Mouse (Mus musculus) midbrain, embryonic 10.5 days (tissue): ENCODE results near the gene Rps26. TPM values are rescaled to one million over a fixed set of nuclear protein-coding genes. Genes with fewer than 3 reads are reported as not detected.

ENCODE experiments used
- DNase-seq: peaks from one replicate; pipeline ENCODE4 v3.0.0-alpha.2; 2017; ENCODE audit warnings: low spot score
- H3K27ac ChIP-seq: fragments of 300-500 bp; sonication (generic); replicated peaks from 2 replicates; pipeline ENCODE4 v1.5.1; 2016; ENCODE audit warnings: mild to moderate bottlenecking
- H3K27me3 ChIP-seq: fragments of 300-500 bp; sonication (generic); 2 replicates; pipeline ENCODE4 v1.6.1; 2016; ENCODE audit warnings: low read depth, mild to moderate bottlenecking; ENCODE audit not compliant: poor library complexity, severe bottlenecking
- H3K36me3 ChIP-seq: fragments of 300-500 bp; sonication (generic); 2 replicates; pipeline ENCODE4 v1.6.1; 2016; ENCODE audit warnings: mild to moderate bottlenecking, moderate library complexity
- H3K4me1 ChIP-seq: fragments of 300-500 bp; sonication (generic); 2 replicates; pipeline ENCODE4 v1.6.1; 2016
- H3K4me3 ChIP-seq: fragments of 300-500 bp; sonication (generic); 2 replicates; pipeline ENCODE4 v1.5.1; 2016; ENCODE audit warnings: mild to moderate bottlenecking, moderate library complexity
- H3K9me3 ChIP-seq: fragments of 300-500 bp; sonication (generic); replicated peaks from 2 replicates; pipeline ENCODE4 v1.6.1; 2016; ENCODE audit warnings: mild to moderate bottlenecking
- WGBS: fragments of 180-500 bp; shearing (Covaris S2); methylation state at CpG from one replicate; pipeline ENCODE4 v1.1.7; 2016; 5-methylcytosine and 5-hydroxymethylcytosine counted together
- polyA plus RNA-seq: library from polyadenylated mRNA; unstranded; fragments of >200 nt; fragmentation: Nextera tagmentation; extraction: Ambion mirVana; gene quantifications from 2 replicates; pipeline ENCODE4 v1.2.1, GENCODE M21; 2016

The Rps26 gene
- polyA plus RNA-seq, 1 experiment from 2014 or later: 529 TPM

DNA sequence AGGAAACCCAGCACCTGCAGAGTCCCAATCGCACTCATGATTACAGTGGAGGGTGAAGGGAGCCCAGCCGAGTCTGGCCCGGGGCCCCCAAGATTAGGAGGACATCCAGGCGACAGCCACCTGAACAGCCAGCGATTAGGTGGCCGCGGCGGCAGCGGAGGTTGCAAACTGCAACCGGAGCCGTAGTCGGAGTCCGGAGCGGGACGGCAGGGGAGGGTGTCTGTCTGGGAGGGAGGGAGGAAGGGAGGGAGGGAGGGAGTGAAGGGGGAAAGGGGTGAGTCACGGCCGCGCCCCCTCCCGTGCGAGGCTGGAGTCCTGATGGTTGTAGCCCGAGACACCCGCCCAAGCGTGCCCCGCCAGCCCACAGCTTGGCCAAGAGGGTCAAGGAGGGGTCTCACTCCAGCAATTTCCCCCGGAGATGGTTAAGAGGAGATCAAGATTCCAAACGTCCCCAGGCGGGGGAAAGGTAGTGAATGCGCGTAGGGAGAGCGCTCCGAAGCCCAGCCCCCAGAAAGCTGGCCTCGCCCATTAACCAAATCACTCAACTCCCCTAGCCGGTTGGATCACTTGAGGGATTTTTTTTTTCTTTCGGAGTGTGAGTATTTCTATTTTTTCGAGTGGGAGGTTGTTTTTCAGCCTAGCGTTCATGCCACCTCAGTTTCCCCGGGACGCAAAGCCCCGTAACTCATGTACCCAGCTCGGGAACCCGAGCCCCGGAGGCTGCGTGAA is 36.9 kb downstream of the Rps26 start, which contains the start of gene Erbb3:
Gene Erbb3, minus strand, starts transcription at position 189 of the 729 bp plus-strand sequence.
- WGBS: under 1% methylated on average over 43 of the region's 43 CpGs
- peak within 1 kb of the TSS; percentile 78 for H3K4me3 ChIP-seq
- H3K4me1 ChIP-seq: peaks cover 28% of the 10 kb centered on the region
- peak within 1 kb of the TSS; percentile 77 for H3K27ac ChIP-seq
- no peaks in the 10 kb centered on the region for H3K9me3 ChIP-seq
- no peaks in the 10 kb centered on the region for H3K36me3 ChIP-seq
- DNase-seq: peak; percentile 55
- peaks cover 52% of the 10 kb centered on the region for H3K27me3 ChIP-seq

DNA sequence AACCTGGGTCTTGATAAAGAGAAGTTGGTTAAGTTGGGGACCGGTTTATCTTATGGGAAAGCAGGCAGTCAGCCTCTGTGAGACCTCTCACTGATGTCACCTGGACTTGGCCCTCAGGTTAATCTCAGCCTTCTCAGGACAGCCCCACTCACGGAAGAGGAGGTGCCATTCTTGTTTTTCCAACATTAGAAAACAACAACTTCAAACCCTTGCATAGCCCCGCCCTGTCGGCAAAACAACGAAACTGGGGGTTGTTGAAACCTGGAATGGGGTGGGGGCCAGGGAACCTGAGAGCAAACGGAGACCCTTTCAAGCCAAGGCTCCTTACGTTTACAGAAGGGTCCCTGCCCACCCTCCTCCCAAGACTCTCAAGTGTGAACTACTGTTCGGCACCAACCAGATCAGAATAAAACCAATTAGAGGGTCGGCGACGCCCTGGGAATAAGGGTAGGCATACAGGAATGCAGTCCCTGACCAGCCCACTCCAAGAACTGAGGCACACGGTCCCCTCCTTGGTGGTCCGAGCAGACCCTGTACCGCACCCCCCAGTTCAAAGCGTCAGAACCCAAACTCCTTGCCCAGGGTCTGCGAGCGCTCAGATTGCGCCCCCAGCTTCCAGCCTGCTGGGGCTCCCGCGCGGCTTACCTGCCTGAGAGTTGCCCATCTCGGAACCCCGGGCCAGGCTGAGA is 37.6 kb downstream of the Rps26 start:
- no peaks in the 10 kb centered on the region for H3K36me3 ChIP-seq
- DNase-seq: peak; percentile 26
- no peak overlapping the region for H3K27ac ChIP-seq
- peak overlapping the region; percentile 78 for H3K4me3 ChIP-seq
- no peaks in the 10 kb centered on the region for H3K9me3 ChIP-seq
- H3K4me1 ChIP-seq: peaks cover 29% of the 10 kb centered on the region
- peaks cover 59% of the 10 kb centered on the region for H3K27me3 ChIP-seq
- 3% methylated on average over 23 of the region's 23 CpGs for WGBS

DNA sequence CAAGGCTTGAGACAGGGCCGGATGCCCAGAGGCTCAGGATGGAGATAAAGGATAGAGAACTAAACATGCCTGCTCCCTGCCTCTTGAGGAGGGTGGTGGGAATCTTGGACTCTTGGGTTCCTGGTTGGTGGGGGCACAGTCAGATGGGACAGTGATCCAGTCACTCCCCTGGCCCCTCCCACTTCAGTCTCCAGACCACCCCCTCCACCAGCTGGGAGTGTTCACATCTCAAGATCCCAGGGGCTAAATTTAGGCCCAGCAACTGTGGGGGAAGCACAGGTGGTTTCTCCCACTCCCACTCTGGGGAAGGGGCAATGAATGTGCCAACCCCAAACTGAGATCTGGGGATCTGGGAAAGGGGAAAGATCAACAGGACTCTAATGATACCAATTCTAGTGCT is 38.4 kb downstream of the Rps26 start:
- H3K27ac ChIP-seq: no peak overlapping the region

DNA sequence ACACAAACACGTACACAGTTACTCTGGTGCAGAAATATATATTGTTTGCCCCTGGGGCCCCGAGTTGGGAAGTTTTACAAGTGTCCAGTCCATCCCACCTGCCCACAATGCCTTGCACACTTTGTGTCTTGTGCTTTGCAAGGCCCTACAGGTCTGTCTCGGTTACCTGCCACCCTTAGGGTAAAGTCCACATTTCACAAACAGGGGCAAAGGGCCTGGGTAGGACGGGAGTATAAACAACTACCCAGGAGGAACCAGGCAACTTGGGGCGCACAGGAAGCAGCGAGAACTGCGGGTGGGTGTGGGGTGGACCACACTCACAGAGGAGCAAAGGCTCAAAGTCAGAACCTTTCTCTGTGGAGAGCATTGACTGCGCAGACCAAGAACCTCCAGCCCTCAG is 38.9 kb downstream of the Rps26 start:
- Histone ChIP-seq H3K4me1 (peaks cover 37% of the 10 kb centered on the region), H3K4me3 (no peak overlapping the region), H3K27me3 (peaks cover 72% of the 10 kb centered on the region), H3K9me3 (no peaks in the 10 kb centered on the region), H3K36me3 (no peaks in the 10 kb centered on the region), H3K27ac (no peak overlapping the region)
- 55% methylated on average over 8 of the region's 8 CpGs for WGBS
- no peak for DNase-seq

More for the DNA sequence above, 38.4 kb downstream of the Rps26 start:
- 21% methylated on average over 1 of the region's 1 CpGs for WGBS
- Histone ChIP-seq H3K27me3 (peaks cover 67% of the 10 kb centered on the region), H3K4me3 (no peak overlapping the region), H3K9me3 (no peaks in the 10 kb centered on the region), H3K36me3 (no peaks in the 10 kb centered on the region), H3K4me1 (peaks cover 37% of the 10 kb centered on the region)
- DNase-seq: no peak

DNA sequence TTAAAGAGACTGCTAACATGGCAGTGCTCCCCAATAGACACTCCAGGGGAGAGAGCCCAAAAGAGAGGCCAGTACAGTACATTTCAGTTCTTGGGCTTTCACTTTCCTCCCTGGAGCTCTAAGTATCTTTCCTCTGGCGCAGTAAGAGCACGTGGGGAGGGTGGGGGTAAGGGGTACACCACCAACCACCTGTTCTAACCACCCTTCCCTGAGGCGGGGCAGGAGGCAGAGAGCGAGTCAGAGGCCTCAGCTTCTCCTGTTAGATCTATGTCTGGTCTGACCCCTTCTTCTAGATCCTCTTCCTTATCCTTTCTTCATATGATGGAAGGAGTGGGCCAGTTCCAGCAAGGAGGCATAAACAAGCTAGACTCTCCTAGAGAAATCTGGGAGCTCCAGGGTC is 39.4 kb downstream of the Rps26 start:
- peaks cover 75% of the 10 kb centered on the region for H3K27me3 ChIP-seq

DNA sequence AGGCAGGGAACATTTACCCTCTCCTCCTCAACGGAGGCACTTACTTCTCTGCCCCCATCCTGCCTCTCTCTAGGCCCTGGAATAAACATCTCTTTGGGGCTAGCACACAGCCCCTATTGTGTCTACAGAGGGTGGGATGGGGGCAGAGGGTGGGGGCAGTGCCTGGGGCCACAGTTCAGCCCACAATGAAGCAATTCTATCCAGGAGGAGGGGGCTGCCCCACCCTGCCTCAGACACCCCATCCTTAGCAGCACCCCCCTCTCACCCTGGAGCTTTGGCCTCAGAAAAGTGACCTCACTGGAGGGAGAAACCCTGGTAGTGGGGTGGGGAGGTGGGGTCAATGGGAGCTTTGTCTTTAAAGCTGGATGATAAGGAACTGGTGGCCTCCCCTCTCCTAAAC is 40.0 kb downstream of the Rps26 start:
- Histone ChIP-seq H3K36me3 (no peaks in the 10 kb centered on the region), H3K4me1 (peaks cover 37% of the 10 kb centered on the region)

More for the DNA sequence above, 39.4 kb downstream of the Rps26 start:
- Histone ChIP-seq H3K4me1 (peaks cover 37% of the 10 kb centered on the region), H3K36me3 (no peaks in the 10 kb centered on the region), H3K27ac (no peak overlapping the region), H3K9me3 (no peaks in the 10 kb centered on the region), H3K4me3 (no peak overlapping the region)
- WGBS: 53% methylated on average over 4 of the region's 4 CpGs
- DNase-seq: no peak

DNA sequence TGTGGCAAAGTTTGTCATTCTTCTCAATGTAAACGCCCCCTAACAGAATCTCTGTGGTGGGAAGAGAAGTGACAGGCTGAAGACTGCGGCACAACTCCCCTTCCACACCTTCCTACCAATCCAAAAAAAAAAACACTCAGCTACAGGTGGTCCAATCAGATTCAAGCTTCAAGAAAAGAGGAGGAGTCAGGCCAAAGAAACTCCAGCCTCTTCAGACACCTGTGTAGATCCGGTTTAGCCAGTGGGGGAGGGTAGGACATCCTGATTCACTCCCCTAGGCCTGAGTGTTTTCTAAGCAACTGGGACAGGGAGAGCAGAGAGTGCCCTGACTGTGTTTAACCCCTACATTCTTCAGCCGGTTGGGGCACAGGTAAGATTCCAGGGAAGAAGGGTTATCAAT is 42.2 kb downstream of the Rps26 start:
- Histone ChIP-seq H3K4me1 (peaks cover 24% of the 10 kb centered on the region), H3K9me3 (no peaks in the 10 kb centered on the region), H3K27ac (no peak overlapping the region), H3K4me3 (no peak overlapping the region), H3K36me3 (no peaks in the 10 kb centered on the region), H3K27me3 (peaks cover 70% of the 10 kb centered on the region)
- WGBS: 14% methylated on average over 4 of the region's 4 CpGs
- DNase-seq: no peak

More for the DNA sequence above, 40.0 kb downstream of the Rps26 start:
- Histone ChIP-seq H3K27me3 (peaks cover 75% of the 10 kb centered on the region), H3K27ac (no peak overlapping the region), H3K4me3 (no peak overlapping the region), H3K9me3 (no peaks in the 10 kb centered on the region)
- 17% methylated on average over 1 of the region's 1 CpGs for WGBS
- DNase-seq: no peak

DNA sequence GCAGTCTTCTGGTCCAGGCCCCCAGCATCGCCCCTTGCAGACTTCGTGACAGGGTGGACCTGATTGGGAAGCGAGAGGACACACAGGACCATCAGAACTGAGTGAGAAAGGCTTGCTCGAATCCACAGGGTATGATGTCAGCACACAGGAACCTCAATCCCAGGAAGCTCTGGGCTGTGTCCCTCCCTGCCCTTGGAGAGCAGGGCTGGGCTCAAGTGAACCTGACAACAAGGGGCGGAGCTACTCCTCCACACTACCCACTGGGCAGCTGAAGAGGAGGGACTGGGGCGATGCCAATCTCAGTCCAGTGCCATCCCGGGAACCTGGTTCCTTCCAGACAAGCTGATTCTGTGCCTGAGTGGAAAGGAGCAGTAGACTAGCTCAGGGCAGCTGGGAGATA is 42.9 kb downstream of the Rps26 start:
- H3K4me1 ChIP-seq: peaks cover 18% of the 10 kb centered on the region
- H3K36me3 ChIP-seq: no peaks in the 10 kb centered on the region
- H3K27ac ChIP-seq: no peak overlapping the region
- no peak overlapping the region for H3K4me3 ChIP-seq
- WGBS: 23% methylated on average over 7 of the region's 7 CpGs
- H3K27me3 ChIP-seq: peaks cover 62% of the 10 kb centered on the region
- no peak for DNase-seq
- no peaks in the 10 kb centered on the region for H3K9me3 ChIP-seq

DNA sequence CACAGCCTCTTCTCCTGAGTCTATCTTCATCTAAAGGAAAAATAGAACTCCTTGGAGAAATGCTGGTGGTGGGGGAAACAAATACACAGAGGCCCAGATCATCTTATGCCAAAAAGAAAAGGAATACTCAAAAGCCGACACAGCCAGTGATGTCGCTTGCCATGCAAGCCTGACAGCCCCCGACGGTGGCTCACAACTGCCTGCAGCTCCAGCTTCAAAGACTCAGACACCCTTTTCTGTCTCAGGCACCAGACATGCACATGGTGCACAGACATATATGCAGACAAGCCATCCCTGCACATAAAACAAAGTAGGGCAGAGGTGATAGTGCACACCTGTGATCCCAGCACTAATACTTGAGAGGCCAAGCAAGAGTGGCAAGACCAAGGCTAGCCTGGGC is 46.8 kb downstream of the Rps26 start:
- H3K36me3 ChIP-seq: no peaks in the 10 kb centered on the region
- H3K4me3 ChIP-seq: no peak overlapping the region
- 87% methylated on average over 4 of the region's 4 CpGs for WGBS
- H3K27me3 ChIP-seq: peaks cover 23% of the 10 kb centered on the region
- no peaks in the 10 kb centered on the region for H3K9me3 ChIP-seq
- no peak for DNase-seq
- H3K27ac ChIP-seq: no peak overlapping the region
- H3K4me1 ChIP-seq: peaks cover 9% of the 10 kb centered on the region; the same call in 1 of the 2 replicates

DNA sequence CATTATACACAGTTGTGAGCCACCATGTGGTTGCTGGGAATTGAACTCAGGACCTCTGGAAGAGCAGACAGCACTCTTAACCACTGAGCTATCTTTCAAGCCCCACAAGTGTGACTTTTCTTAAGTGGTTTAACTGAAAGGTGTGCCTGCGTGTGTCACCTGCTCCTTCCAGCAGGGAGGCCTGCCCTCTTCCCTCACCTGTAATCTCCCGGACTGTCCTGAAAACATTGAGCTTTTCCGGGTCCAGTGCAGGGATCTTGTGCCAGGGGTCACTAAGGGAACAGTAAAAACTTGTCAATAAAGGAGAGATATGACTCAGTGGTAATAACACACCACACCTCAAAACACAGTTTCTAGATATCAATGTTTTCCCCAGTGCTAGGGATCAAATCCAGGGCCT is 47.2 kb downstream of the Rps26 start:
- peaks cover 19% of the 10 kb centered on the region for H3K27me3 ChIP-seq
- no peaks in the 10 kb centered on the region for H3K9me3 ChIP-seq
- DNase-seq: no peak
- H3K36me3 ChIP-seq: no peaks in the 10 kb centered on the region
- no peak overlapping the region for H3K4me3 ChIP-seq
- WGBS: 90% methylated on average over 3 of the region's 3 CpGs
- peaks cover 9% of the 10 kb centered on the region; the same call in 1 of the 2 replicates for H3K4me1 ChIP-seq
- no peak overlapping the region for H3K27ac ChIP-seq

DNA sequence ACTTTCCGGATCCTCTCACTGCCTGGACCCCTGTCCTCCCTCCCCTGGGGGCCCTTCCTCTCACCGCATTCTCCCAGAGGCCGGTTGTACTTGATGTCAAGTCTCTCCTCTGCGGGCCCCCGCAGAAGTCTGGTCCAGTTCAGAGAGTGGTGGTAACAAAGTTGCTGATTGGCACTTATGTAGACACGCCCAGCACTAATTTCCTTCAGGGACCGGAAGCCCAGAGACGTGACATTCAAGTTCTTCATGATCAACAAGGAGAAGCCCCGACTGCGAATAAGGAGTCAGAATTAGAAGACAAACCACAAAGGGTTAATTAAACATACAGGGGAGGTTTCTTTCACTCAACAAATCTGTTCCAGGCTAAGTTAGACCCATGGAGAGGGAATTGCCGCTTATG is 48.2 kb downstream of the Rps26 start:
- WGBS: 79% methylated on average over 11 of the region's 11 CpGs
- DNase-seq: no peak
- no peak overlapping the region for H3K4me3 ChIP-seq
- peaks cover 1% of the 10 kb centered on the region; the same call in 1 of the 2 replicates for H3K4me1 ChIP-seq
- H3K27ac ChIP-seq: no peak overlapping the region
- H3K9me3 ChIP-seq: no peaks in the 10 kb centered on the region
- no peaks in the 10 kb centered on the region for H3K36me3 ChIP-seq
- H3K27me3 ChIP-seq: peaks cover 9% of the 10 kb centered on the region; the same call in 1 of the 2 replicates

DNA sequence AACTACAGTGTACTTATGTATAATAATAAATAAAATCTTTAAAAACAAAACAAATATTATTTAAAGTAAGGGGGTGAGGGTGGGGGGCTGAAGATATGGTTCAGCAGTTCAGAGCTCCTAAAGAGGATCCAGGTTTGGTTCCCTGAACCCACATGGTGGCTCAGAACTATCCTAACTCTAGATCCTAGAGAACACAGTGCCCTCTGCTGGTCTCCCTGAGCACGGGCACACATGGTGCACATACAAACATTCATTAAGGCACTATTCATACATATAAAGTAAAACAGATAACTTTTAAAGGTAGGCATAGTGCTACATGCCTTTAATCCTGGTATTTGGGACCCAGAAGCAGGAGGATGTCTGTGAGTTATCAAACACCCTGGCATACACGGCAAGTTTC is 51.5 kb downstream of the Rps26 start:
- H3K4me1 ChIP-seq: no peaks in the 10 kb centered on the region
- no peaks in the 10 kb centered on the region for H3K9me3 ChIP-seq
- H3K27ac ChIP-seq: no peak overlapping the region
- no peak for DNase-seq
- H3K27me3 ChIP-seq: no peaks in the 10 kb centered on the region
- no peaks in the 10 kb centered on the region for H3K36me3 ChIP-seq
- no peak overlapping the region for H3K4me3 ChIP-seq
- WGBS: 96% methylated on average over 2 of the region's 2 CpGs
